Mouse (Mus musculus) B cell, adult 67 days (primary cell): Measurements from ENCODE around the gene Ybey. TPM values are rescaled to one million over a fixed set of nuclear protein-coding genes. Genes with fewer than 3 reads are reported as not detected.

ENCODE experiments used
- total RNA-seq, 2 experiments: library from RNA; stranded (reverse); gene quantifications; 4 replicates each; pipeline ENCODE4 v1.2.4; 2023

Gene Ybey
- 1 to 10 TPM; 1.8 to 2.0 TPM for total RNA-seq

DNA sequence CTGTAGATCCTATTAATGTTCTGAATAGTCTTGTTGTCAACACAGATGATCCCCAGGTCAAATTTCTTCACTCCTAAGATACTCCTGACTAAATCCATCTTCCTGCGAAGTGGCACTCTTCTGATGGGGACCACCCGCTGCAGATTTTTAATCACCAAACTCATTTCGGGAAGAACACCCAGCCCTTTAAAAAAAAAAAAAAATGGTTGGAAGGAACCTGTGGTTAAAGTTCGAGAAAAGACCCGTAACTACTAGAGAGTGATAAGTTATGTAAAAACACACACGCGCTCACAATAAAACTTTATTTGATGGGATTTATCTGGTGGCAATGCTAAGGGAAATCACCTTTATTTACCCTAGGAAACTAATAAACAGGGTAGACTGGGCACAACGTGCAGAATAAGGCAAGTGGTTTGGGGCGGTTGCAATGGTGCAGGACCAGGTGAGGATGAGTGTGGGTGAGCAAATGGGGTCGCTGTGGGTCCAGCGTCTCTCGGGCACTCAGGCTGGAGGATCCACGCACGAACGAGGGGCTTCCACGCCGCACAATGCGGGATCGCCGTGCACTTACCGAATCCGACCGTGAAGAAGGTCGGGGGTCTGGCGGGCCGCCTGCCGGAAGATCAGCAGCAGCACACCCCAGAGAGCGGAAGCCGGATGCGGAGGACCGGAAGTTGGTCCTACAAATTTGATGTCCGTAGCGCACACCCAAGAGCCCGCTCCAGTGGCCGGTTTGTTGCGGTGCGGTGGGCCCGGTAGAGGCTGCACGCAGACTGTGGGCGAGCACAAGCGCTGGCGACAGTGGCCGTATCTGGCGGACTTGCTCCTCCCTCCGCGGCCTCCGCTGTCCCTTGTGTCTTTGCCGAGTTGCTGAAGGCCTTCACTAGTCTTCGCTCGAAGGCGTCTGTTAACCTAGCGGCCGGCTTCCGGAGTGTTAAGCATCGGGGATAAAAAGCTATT is at the start of gene Ybey, which contains the start of gene Mcm3ap:
Gene Ybey (minus strand): TSS at position 912 of the 960 bp plus-strand sequence.
Gene Mcm3ap (plus strand): TSS at position 725 of the 960 bp plus-strand sequence.

DNA sequence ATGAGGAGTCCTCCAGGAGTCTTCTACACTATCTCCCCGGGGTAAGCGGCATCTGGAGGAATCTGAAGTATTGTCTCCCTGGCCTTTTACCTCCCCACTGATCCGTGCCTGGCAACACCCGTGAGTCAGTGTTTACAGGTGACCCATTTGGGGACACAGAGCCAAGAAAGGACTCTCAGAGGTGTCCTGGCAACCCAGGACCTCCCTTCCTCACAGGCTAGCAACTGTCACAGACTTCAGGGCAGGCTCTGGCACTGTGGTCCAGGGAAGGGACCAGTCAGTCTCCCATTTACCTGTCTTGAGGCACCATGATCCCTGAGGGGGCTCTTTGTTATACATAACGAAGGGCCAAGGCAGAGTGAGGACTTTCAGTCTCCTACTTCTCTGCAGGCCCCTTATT is 20.1 kb downstream of the Ybey start, which contains the start of gene 2610028H24Rik:
Gene 2610028H24Rik (plus strand): TSS at position 231 of the 400 bp plus-strand sequence.

DNA sequence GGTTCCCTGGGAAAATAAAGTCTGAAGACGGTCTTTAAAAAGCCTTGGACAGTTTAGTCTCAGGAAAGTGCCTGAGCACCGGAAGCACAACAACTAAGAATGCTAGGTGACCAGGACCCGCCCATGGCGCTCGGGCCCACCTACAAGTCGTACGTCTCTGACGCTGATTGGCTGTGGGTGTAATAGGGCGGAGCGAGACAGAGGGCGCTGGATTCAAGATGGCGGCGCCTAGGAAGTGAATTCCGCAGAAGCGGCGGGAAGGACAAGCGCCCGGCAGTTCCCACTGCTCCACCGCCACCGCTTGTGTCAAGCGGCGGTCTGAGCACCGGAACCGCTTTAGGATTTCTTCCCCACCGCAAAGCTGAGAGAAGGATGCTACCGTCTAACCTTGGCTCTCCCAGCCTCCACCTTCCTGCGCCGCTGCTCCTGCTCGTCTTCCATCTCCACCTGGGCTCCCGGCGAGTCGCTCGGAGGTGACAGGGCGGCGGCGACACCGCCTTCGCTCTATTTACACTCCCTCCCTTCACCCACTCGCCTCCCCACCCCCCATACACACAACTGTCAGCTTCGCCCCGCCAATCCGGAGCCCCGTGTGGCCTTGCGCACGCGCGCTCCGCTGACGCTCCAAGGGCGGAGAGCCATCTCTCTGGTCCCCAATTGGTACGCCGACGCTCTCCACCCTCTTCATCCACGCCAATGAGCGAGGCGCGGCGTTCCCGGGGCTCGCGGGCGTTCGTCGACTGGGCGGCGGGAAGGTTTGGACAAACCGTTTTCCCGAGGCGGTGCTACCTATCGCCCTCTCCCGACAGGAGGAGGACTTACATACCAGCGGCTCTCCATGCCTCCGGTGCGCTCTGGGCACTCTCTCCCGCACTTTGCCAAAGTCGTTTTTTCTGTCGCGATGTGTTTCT is 26.5 kb downstream of the Ybey start, which contains the start of gene Pcnt:
Gene Pcnt (minus strand): TSS at position 609 of the 911 bp plus-strand sequence.

GRCm38 (mm10) chr10:76440281-76440680 is 28.6 kb downstream of the Ybey start, which contains the start of gene AC141477.1:
Gene AC141477.1, minus strand, starts transcription at chr10:76440444.

Other genes starting within 250 kb of the Ybey start
- gene Prmt2, start 231.2 kb downstream of the Ybey start, total RNA-seq: 10 to 100 TPM; 11.1 to 13.6 TPM
- gene S100b, start 215.3 kb downstream of the Ybey start, total RNA-seq: not detected
- 1 to 10 TPM; 7.3 to 9.0 TPM for gene Dip2a, start 123.8 kb downstream of the Ybey start, total RNA-seq
- gene AC141477.1, start 28.7 kb downstream of the Ybey start, total RNA-seq: 10 to 100 TPM; 14.2 to 26.8 TPM
- gene Pcnt, start 26.3 kb downstream of the Ybey start, total RNA-seq: 10 to 100 TPM; 63.0 to 63.8 TPM
- gene 2610028H24Rik, start 20.0 kb downstream of the Ybey start, total RNA-seq: not detected
- 10 to 100 TPM; 71.0 to 71.1 TPM for gene Mcm3ap, start 187 bp downstream of the Ybey start, total RNA-seq
- 10 to 100 TPM; 15.4 to 17.2 TPM for gene Lss, start 62.5 kb upstream of the Ybey start, total RNA-seq
- not detected for gene Spatc1l, start 93.2 kb upstream of the Ybey start, total RNA-seq
- gene Ftcd, start 106.5 kb upstream of the Ybey start, total RNA-seq: not detected
- under 1 TPM in 1 of 2 experiments, not detected in 1; 0.15 TPM for gene Col6a2, start 154.5 kb upstream of the Ybey start, total RNA-seq